Mouse (Mus musculus): ENCODE measurements around the gene Zfp683. TPM values are rescaled to one million over a fixed set of nuclear protein-coding genes. Genes with fewer than 3 reads are reported as not detected.
A peak's percentile ranks its signal among the peaks of the same experiment; 100 is the strongest.

Zfp683 gene
- polyA plus RNA-seq, 1 experiment = 0.11 TPM

DNA sequence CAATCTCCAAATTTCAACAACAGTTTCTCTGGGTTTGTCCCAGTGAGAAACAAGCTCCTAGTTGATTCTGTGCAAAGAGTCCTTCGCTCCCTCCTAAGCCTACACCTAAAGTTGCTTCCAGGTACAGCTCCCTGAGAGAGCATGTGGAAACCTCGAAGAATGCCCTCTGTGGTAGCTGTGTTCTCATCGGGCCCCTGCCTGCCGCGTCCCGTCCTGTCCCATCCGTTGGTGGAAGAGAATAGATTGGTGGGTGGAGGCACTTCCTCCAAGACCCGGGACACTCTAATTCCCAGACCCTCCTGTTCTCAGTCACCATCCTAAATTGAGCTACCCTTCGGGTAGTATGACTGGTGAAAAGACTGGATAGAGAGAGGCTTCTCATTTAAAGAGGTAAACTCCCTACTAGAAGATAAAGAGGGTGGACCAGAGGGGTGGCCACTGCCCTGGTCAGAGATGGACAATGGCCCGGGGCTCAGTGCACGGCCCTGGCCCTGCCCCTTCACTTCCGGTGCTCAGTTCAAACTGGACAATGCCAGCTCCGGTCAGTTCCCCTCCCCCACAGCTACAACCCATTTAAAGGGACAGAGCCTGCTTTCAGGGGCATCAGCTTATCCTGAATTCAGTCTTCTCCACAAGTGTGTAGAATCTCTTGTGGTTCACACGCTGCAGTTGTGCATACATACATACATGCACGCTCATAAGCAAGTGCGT lies 33.8 kb upstream of the Zfp683 start:
- Histone ChIP-seq H3K4me3 (ENCODE audit: control insufficient read depth, low read depth, low read length) (peak overlapping the region; percentile 32), H3K27ac (ENCODE audit: control insufficient read depth, insufficient read depth, low read depth, low read length) (no peak overlapping the region), H3K27me3 (ENCODE audit: control insufficient read depth, insufficient read depth, low read length) (peaks cover 4% of the 10 kb centered on the region; the same call in 1 of the 2 replicates), H3K4me1 (ENCODE audit: control insufficient read depth, insufficient read depth, low read length) (peaks cover 37% of the 10 kb centered on the region), H3K36me3 (ENCODE audit: control insufficient read depth, insufficient read depth, low read length) (no peaks in the 10 kb centered on the region)
- TF ChIP-seq POLR2A (IDR thresholded peaks at IDR 0.05; ENCODE audit: control insufficient read depth, low read depth, low read length) (no peak), CTCF (IDR thresholded peaks at IDR 0.05; ENCODE audit: control insufficient read depth, insufficient read depth, insufficient replicate concordance, low read depth, low read length) (no peak)

DNA sequence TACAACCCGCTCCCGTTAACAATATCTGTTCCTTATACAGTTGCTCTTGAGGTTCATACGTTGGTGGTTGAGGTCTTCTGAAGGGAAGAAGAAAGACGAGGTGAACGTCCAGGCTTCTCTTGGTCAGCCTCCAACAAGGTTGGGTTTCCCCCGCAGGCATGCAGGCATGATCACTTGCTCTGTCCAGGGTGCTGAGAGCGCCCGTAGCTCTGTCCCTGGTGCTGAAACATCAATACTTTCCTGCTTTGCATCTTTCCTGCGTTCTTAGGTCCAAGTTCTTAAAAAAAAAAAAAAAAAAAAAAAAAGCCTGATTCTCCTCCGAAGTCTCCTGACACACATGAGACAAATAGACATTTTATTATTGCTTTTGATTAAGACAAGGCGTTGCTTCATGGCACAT lies 33.0 kb upstream of the Zfp683 start:
- no peak overlapping the region for H3K27ac ChIP-seq (ENCODE audit: control insufficient read depth, insufficient read depth, low read depth, low read length)
- no peak overlapping the region for H3K4me3 ChIP-seq (ENCODE audit: control insufficient read depth, low read depth, low read length)

DNA sequence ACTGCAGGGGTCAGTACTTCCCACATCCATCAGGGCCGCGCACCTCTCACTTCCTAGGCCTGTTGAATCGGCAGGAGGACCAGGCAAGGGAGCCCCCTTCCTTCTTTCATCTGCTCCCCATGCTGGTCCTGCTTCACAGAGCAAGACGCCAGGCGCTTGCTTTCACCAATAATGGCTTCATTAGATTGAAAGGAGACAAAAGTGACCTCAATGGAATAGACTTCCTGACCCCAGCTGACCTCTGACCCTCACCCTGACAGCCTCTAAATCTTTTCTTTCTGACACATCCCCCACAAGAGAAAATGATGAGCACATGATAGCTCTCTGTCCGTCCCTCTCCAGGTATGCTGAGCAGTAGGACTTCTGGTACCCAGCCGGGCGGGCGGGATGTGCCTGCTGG lies 27.8 kb upstream of the Zfp683 start:
- no peak for TF ChIP-seq CTCF (IDR thresholded peaks at IDR 0.05; ENCODE audit: control insufficient read depth, insufficient read depth, insufficient replicate concordance, low read depth, low read length)
- TF ChIP-seq POLR2A (IDR thresholded peaks at IDR 0.05; ENCODE audit: control insufficient read depth, low read depth, low read length) = no peak

More for the DNA sequence above, 33.0 kb upstream of the Zfp683 start:
- TF ChIP-seq POLR2A (IDR thresholded peaks at IDR 0.05; ENCODE audit: control insufficient read depth, low read depth, low read length) (no peak), CTCF (IDR thresholded peaks at IDR 0.05; ENCODE audit: control insufficient read depth, insufficient read depth, insufficient replicate concordance, low read depth, low read length) (peak; percentile 24; the same call in 1 of the 2 replicates)
- Histone ChIP-seq H3K27me3 (ENCODE audit: control insufficient read depth, insufficient read depth, low read length) (peaks cover 4% of the 10 kb centered on the region; the same call in 1 of the 2 replicates), H3K4me1 (ENCODE audit: control insufficient read depth, insufficient read depth, low read length) (peaks cover 37% of the 10 kb centered on the region), H3K36me3 (ENCODE audit: control insufficient read depth, insufficient read depth, low read length) (no peaks in the 10 kb centered on the region)

GRCm38 (mm10) chr4:134035953-134036352 lies 17.7 kb upstream of the Zfp683 start:
- TF ChIP-seq POLR2A (IDR thresholded peaks at IDR 0.05; ENCODE audit: control insufficient read depth, low read depth, low read length) (no peak), CTCF (IDR thresholded peaks at IDR 0.05; ENCODE audit: control insufficient read depth, insufficient read depth, insufficient replicate concordance, low read depth, low read length) (peak; percentile 99)
- Histone ChIP-seq H3K36me3 (ENCODE audit: control insufficient read depth, insufficient read depth, low read length) (no peaks in the 10 kb centered on the region), H3K4me3 (ENCODE audit: control insufficient read depth, low read depth, low read length) (peak overlapping the region; percentile 48), H3K27ac (ENCODE audit: control insufficient read depth, insufficient read depth, low read depth, low read length) (no peak overlapping the region), H3K27me3 (ENCODE audit: control insufficient read depth, insufficient read depth, low read length) (no peaks in the 10 kb centered on the region), H3K4me1 (ENCODE audit: control insufficient read depth, insufficient read depth, low read length) (no peaks in the 10 kb centered on the region)

More for the DNA sequence above, 27.8 kb upstream of the Zfp683 start:
- Histone ChIP-seq H3K4me1 (ENCODE audit: control insufficient read depth, insufficient read depth, low read length) (no peaks in the 10 kb centered on the region), H3K36me3 (ENCODE audit: control insufficient read depth, insufficient read depth, low read length) (no peaks in the 10 kb centered on the region), H3K4me3 (ENCODE audit: control insufficient read depth, low read depth, low read length) (no peak overlapping the region), H3K27ac (ENCODE audit: control insufficient read depth, insufficient read depth, low read depth, low read length) (no peak overlapping the region), H3K27me3 (ENCODE audit: control insufficient read depth, insufficient read depth, low read length) (no peaks in the 10 kb centered on the region)

- TF ChIP-seq POLR2A (IDR thresholded peaks at IDR 0.05; ENCODE audit: control insufficient read depth, low read depth, low read length) = no peak
- no peak for TF ChIP-seq CTCF (IDR thresholded peaks at IDR 0.05; ENCODE audit: control insufficient read depth, insufficient read depth, insufficient replicate concordance, low read depth, low read length)
- Histone ChIP-seq H3K4me1 (ENCODE audit: control insufficient read depth, insufficient read depth, low read length) (no peaks in the 10 kb centered on the region), H3K36me3 (ENCODE audit: control insufficient read depth, insufficient read depth, low read length) (no peaks in the 10 kb centered on the region), H3K27me3 (ENCODE audit: control insufficient read depth, insufficient read depth, low read length) (no peaks in the 10 kb centered on the region), H3K27ac (ENCODE audit: control insufficient read depth, insufficient read depth, low read depth, low read length) (no peak overlapping the region), H3K4me3 (ENCODE audit: control insufficient read depth, low read depth, low read length) (no peak overlapping the region)
Observed at GRCm38 (mm10) chr4:134041317-134042123, 12.1 kb upstream of the Zfp683 start.

DNA sequence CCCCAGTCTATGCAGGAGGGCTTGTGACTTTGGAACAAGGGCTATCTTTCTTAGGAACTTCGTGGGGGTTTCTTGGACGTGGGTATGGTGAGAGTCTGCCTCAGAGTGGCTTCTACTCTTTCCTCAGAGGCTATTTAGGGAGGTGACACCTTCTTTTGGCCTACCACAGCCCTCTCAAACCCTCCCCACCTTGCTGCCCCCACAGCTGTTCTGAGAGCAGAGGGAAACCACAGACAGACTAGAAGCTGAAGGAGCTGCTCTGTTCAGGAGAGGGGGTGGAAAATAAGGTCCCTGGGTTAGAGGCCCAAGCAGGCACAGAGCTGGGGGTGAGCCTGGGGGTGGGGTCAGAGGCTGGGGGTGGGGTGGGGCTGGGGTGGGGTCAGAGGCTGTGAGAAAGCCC lies 10.6 kb upstream of the Zfp683 start:
- no peak overlapping the region for H3K4me3 ChIP-seq (ENCODE audit: control insufficient read depth, low read depth, low read length)
- H3K4me1 ChIP-seq (ENCODE audit: control insufficient read depth, insufficient read depth, low read length) = no peaks in the 10 kb centered on the region
- no peak for TF ChIP-seq POLR2A (IDR thresholded peaks at IDR 0.05; ENCODE audit: control insufficient read depth, low read depth, low read length)
- TF ChIP-seq CTCF (IDR thresholded peaks at IDR 0.05; ENCODE audit: control insufficient read depth, insufficient read depth, insufficient replicate concordance, low read depth, low read length) = no peak
- no peak overlapping the region for H3K27ac ChIP-seq (ENCODE audit: control insufficient read depth, insufficient read depth, low read depth, low read length)
- no peaks in the 10 kb centered on the region for H3K36me3 ChIP-seq (ENCODE audit: control insufficient read depth, insufficient read depth, low read length)
- H3K27me3 ChIP-seq (ENCODE audit: control insufficient read depth, insufficient read depth, low read length) = no peaks in the 10 kb centered on the region

DNA sequence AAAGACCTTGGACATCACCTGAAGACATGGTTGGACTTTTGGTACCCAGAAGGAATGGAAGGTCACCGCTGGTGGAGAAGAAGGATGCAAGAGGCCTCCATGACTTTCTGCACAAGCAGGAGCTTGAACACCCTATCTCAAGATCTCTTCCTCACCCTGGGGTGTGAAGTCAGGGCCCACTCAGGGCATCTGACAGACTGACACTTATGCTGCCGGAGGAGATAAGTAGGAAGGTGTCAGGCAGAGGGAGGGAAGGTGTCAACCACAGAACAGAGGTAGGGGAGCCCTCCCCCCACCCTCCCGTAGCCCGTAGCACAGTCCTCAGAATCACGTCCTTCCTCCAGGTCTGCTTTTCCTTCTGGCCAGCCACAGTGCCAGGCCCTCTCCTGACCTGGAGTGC lies 6.0 kb upstream of the Zfp683 start:
- Histone ChIP-seq H3K27me3 (ENCODE audit: control insufficient read depth, insufficient read depth, low read length) (no peaks in the 10 kb centered on the region), H3K27ac (ENCODE audit: control insufficient read depth, insufficient read depth, low read depth, low read length) (no peak overlapping the region), H3K36me3 (ENCODE audit: control insufficient read depth, insufficient read depth, low read length) (no peaks in the 10 kb centered on the region), H3K4me1 (ENCODE audit: control insufficient read depth, insufficient read depth, low read length) (no peaks in the 10 kb centered on the region), H3K4me3 (ENCODE audit: control insufficient read depth, low read depth, low read length) (no peak overlapping the region)
- TF ChIP-seq POLR2A (IDR thresholded peaks at IDR 0.05; ENCODE audit: control insufficient read depth, low read depth, low read length) (no peak), CTCF (IDR thresholded peaks at IDR 0.05; ENCODE audit: control insufficient read depth, insufficient read depth, insufficient replicate concordance, low read depth, low read length) (no peak)

Data from testis, adult 2 months (tissue).